Mouse (Mus musculus): ENCODE measurements around the gene Gm44973.
"Not testable (repeated sequence)": the region's sequence is repeated elsewhere in the genome, so short reads cannot be mapped to it uniquely, and the experiment has no call there.

The Gm44973 gene

GRCm38 (mm10) chr7:5052438-5052837 is 37.1 kb downstream of the Gm44973 start:
- DNase-seq (ENCODE audit: low spot score): no peak

DNA sequence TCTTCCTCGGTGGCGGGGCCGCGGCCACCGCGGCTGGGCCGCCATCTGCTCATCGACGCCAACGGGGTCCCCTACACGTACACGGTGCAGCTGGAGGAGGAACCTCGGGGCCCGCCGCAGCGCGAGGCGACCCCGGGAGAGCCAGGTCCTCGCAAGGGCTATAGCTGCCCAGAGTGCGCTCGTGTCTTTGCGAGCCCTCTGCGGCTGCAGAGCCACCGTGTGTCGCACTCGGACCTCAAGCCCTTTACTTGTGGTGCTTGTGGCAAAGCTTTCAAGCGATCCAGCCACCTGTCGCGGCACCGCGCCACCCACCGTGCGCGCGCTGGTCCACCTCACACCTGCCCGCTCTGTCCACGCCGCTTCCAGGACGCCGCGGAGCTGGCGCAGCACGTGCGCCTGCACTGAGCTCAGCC is 37.6 kb downstream of the Gm44973 start:
- no peak for DNase-seq (ENCODE audit: low spot score)

DNA sequence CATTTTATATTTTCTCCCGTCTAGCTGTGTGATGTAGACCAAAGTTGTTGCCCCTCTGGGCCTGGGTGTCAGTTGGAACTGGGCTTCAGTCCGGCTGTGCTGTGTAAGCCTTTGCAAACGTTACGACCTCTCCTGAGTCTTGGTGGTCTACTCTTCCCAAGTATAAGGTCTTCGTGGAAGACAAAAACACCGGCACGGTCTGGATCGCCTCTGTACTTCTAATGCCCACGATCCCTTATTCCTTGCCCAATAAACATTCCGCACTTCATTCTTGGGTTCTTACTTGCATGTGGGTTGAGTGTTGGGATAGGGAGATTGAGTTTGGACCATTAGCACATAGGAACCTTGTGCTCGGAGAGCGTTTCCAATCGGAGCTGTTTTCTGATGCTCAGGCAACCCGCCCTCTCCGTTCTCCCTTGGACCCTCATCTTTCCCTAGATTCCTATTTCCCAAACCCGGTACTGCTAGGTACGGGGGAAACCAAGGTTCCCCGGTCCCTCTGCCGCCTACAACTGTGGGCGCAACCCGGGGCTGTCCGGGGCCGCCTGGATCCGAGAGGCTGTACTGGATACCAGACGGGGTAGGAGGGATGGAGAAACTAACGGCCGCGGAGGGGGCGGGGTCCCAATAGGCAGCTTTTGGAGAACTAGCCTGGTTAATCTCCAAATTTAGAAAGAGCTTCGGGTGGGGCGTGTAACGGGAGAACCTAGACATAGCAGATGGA is 38.3 kb downstream of the Gm44973 start:
- DNase-seq (ENCODE audit: low spot score): no peak

DNA sequence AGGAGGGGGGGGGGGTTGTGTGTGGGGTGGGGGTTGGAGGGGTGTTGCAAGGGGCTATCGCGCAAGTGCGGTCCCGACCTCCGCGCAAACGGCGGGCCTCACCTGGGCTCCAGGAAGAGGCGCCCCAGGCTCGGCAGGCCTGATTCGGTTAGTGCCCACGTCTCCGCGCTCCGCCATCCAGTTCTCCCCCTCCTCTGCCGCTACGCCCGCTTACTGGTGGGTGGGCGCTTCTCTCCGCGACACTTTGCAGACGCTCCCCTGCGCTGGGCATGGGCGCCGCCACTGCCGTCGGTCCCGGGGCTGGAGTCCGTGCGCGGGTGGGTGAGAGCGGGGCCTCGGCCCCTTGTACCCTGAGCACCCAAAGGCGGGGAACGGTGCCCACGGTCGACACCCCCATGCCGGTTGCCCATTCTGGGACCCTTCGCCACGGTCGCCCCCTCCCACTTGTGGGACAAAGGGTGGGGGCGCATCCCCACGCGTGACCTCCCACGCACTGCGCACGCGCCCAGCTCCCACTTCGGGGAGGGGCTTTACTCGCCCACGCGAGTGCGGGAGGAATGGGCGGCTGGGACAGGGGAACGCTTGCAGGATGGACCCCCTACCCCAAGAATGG is 41.5 kb downstream of the Gm44973 start:
- no peak for DNase-seq (ENCODE audit: low spot score)

GRCm38 (mm10) chr7:5057381-5057780 is 42.1 kb downstream of the Gm44973 start:
- no peak for DNase-seq (ENCODE audit: low spot score)

DNA sequence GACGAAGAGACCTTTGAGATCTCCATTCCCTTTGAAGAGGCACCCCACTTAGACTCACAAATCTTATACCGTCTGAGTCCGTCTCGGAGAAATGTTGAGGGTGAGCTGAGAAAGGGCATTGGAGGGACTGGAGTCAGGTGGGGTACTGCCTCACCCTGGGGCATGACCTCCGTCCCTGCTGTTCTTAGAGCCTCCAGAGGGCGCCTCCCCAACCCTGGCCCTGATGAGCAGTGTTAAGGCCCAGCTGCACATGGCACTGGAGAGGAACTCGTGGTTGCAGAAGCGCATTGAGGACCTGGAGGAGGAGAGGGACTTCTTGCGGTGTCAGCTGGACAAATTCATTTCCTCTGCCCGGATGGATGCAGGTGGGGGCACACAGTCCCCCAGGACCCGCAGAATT is 42.5 kb downstream of the Gm44973 start:
- DNase-seq (ENCODE audit: low spot score): no peak

- DNase-seq (ENCODE audit: low spot score): no peak
Observed at GRCm38 (mm10) chr7:5058631-5059030, 43.3 kb downstream of the Gm44973 start.

GRCm38 (mm10) chr7:5059421-5059820 is 44.1 kb downstream of the Gm44973 start:
- no peak for DNase-seq (ENCODE audit: low spot score)

DNA sequence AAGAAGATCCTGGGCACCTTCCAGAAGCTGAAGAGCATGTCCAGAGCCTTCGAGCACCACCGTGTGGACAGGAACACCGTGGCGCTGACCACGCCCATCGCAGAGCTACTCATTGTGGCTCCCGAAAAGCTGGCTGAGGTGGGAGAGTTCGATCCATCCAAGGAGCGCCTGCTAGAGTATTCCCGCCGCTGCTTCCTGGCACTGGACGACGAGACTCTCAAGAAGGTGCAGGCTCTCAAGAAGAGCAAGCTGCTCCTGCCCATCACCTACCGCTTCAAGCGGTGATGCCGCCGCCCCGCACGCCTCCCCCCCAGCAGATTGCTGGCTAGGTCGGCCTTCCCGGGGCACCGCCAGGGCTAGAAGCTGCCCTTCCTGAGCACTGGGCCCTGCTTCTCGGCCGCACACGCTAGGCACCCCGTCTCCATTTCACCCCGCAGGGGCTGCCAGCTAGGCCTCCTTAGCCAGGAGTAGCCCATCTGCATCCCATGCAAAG is 45.0 kb downstream of the Gm44973 start:
- peak; percentile 80 for DNase-seq (ENCODE audit: low spot score)

- DNase-seq (ENCODE audit: low spot score): peak; percentile 98
Observed at GRCm38 (mm10) chr7:5060944-5061773, 45.9 kb downstream of the Gm44973 start.

- peak; percentile 92 for DNase-seq (ENCODE audit: low spot score)
Observed at GRCm38 (mm10) chr7:5061774-5062359, 46.6 kb downstream of the Gm44973 start, which contains the start of gene U2af2. TSS of gene U2af2 (plus strand) at chr7:5062143.

DNA sequence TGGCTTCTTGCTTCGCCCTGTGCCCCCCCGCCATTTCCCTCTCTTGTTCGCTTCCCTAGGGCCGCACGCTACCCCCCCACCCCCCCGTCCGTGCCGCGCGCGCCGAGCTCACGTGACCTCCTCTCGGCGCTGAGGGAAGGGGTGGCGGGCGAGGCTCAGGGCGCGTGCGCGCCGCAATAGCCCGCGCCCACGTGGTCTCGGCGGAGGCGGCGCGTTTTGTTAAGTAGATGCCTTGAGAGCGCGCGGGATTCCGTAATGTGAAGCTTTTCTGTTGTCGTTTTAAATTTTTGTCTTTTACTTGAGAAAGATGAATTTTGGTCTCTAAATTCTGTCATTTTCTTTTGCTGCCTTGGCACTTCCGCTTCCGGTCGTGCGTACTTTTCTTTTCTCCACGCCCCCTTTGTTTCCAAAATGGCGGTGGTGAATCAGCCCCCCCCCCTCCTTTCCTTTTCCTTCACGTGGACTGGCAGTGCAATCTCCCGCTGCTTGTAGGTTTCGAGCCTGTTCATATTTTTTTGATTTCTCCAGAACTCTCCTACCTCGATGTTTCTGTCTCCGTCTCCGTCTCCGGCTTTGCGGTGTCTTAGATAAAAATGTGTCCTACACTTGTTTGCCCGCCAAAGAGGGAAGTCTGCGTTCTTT is 47.2 kb downstream of the Gm44973 start:
- DNase-seq (ENCODE audit: low spot score): peak; percentile 65

DNA sequence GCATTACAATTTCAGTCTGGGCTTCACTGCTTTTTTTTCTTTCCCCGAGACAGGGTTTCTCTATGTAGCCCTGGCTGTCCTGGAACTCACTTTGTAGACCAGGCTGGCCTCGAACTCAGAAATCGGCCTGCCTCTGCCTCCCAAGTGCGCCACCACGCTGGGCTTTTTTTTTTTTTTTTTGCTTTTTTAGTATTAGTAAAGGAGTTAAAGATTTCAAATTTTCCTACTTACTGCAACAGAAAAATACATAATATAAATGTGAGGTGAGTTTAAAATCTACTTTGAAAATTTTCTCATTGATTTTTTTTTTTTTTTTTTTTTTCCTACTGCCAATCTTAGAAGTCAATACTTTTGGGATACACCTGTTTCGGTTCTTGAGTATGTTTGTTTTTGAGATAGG is 49.6 kb downstream of the Gm44973 start:
- DNase-seq (ENCODE audit: low spot score): no peak

GRCm38 (mm10) chr7:5073586-5073985 is 58.3 kb downstream of the Gm44973 start:
- DNase-seq (ENCODE audit: low spot score): no peak

DNA sequence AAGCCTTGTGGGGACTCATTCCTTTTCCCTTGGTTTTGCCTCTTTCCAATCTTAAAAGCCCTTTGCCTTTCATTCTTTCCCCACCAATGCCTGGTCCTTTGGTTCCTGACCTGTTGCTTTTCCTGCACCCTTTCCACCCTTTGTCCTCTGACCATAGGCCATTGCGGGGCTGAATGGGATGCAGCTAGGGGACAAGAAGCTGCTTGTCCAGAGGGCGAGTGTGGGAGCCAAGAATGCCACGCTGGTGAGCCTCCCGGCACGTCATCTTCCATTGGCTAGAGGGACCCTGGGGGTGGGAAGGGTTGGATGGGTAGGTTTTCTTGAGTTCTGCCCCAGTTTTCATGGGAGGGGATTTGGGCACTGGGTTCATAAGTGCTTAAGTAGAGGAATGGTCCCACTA is 59.7 kb downstream of the Gm44973 start:
- DNase-seq (ENCODE audit: low spot score): no peak

GRCm38 (mm10) chr7:5076931-5077330 is 61.6 kb downstream of the Gm44973 start:
- no peak for DNase-seq (ENCODE audit: low spot score)

DNA sequence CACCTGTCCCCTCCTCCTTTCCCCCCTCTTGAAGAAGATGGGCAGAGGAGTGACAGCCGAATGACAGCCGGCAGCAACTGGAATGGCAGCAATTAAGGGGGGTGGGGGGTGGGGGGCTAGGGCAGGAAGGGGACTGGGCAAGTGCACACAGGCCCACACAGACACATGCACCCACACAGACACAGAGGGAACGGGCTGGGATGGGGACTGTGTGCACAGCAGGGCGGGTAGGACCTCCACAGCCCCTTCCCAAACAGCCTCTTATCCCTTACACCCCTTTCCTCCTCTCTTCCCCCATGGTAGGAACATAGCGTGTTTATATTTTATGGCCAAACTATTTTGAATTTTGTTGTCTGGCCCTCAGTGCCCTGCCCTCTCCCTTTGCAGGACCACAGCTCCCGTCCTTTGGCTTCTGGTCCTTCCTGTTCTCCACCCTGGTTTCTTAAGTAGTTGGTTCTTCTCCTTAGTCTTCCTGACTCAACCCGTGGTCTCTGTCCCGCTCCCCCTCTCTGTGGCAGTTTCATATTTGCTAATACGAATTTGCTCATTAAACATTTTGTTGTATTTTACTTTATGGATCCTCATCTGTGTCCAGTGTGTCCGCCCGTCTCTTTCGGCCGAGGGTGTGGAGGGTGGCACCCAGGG is 64.2 kb downstream of the Gm44973 start:
- not testable (repeated sequence) for DNase-seq (ENCODE audit: low spot score)

DNA sequence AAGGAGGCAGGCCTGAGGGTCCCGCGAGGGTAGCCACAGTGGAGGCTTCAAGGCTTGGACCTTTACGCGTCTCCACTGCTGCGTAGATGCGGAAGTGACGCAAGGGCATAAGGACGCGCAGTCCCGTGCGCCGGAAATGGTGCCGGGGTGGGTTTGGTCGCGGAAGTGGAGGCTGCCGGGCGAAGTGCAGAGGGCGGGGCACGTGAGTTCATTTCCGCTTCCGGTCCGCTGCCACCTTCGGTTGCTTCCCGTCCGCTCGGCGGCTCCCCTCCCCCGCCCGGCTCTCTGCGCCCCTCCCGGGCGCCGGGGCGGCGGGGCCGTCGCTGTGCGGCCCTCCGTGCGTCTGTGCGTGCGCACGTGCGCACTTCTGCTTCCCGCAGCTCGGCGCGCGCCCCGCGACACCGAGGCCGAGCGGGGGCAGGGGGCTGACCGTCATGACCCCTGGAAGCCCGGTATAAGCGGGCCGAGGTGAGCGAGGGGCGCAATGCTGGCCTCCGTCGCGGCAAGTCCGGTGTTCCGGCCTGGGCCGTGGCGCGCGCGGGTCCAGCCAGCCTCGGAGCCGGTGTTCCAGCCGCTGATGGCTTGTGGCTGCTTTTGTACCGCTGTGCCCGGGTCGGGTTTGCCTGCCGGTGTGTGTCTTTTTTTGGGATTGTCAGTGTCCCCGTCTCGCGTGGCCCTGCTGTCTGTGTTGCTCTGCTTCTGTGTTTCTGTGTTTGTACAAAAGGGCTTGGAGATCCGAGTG is 64.9 kb downstream of the Gm44973 start, which contains the start of gene Epn1:
TSS of gene Epn1 (plus strand) at position 226 of the 742 bp plus-strand sequence.
- peak; percentile 97 for DNase-seq (ENCODE audit: low spot score)

DNA sequence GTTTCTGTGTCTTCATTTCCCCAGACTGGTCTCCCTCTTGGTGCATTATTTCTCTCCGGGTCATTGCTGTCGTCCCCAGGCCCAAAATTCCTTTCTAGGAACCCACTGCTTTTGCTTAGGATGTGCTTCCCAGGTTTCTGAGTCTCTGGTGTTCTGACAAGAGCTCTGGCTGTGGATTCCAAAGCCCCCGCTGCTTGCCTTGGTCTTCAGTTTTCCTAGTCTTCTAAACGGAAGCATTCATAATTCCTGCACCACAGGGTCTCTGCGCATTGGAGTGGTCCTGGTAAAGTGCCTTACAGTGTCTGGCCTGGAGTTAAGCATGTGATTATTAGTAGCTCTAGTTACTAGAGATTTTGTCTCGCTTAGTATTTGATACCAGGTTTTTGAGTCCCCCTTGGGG is 65.5 kb downstream of the Gm44973 start:
- DNase-seq (ENCODE audit: low spot score): no peak

GRCm38 (mm10) chr7:5081241-5081640 is 65.9 kb downstream of the Gm44973 start:
- DNase-seq (ENCODE audit: low spot score): no peak

Data from lung, postnatal 25 days (tissue).